Mouse (Mus musculus): ENCODE data around the gene Adam17.

DNA sequence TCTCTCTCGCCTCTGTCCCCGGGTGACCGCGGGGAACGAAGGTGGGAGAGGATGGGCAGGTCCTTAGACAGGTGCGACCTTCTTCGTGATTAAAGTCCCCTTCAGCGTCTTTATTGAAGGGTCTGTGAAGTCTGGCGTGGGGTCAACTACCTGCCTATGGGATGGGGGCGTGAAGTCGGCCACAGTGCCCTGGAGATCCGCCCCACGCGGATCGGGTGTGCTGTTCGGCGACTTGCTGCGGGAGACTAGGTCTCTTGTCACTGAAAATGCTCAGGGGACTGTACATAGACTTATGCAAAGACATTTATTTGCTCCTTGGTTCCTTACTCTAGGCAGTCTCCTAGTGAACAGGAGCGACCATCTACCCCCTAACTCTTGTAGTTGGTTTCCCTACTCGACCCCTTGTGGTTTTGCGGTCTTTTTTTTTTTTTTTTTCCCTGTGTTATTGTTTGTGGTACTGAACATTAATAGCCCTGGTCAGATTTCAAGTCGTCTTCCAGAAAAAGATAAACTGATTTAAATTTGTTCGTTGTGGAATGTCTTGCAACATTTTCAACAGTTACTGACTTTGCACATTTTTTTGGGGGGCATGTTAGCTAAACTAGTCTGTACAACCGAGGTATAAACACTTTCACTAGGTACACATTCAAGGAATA, 516 bp upstream of the Adam17 start:
- TF ChIP-seq CTCF (IDR thresholded peaks at IDR 0.05; ENCODE audit: low read depth, low read length) (no peak), POLR2A (IDR thresholded peaks at IDR 0.05; ENCODE audit: borderline replicate concordance, low read depth, low read length) (no peak)
